Mouse (Mus musculus): ENCODE data around the gene Sf3a2. TPM values are rescaled to one million over a fixed set of nuclear protein-coding genes. Genes with fewer than 3 reads are reported as not detected.
A peak's percentile ranks its signal among the peaks of the same experiment; 100 is the strongest.

Sf3a2 gene
- polyA plus RNA-seq, 1 experiment from 2014 or later = 44.7 TPM

GRCm38 (mm10) chr10:80787517-80787916 lies 10.5 kb upstream of the Sf3a2 start:
- Histone ChIP-seq H3K9me3 (ENCODE audit: control insufficient read depth, low read length) (no peaks in the 10 kb centered on the region), H3K27me3 (replicated peaks; ENCODE audit: control insufficient read depth, insufficient read depth, low read length) (no peaks in the 10 kb centered on the region), H3K4me3 (ENCODE audit: low read length) (no peak overlapping the region), H3K9ac (ENCODE audit: low read depth, low read length) (no peak overlapping the region), H3K27ac (ENCODE audit: low read depth, low read length) (no peak overlapping the region), H3K4me2 (ENCODE audit: low read length) (no peak overlapping the region), H3K4me1 (ENCODE audit: control insufficient read depth, insufficient read depth, low read depth, low read length) (no peaks in the 10 kb centered on the region), H3K36me3 (ENCODE audit: control insufficient read depth, insufficient read depth, low read length) (peaks cover 69% of the 10 kb centered on the region)
- no peak for ATAC-seq
- WGBS = 81% methylated on average over 2 of the region's 2 CpGs

GRCm38 (mm10) chr10:80790761-80791404 lies 7.1 kb upstream of the Sf3a2 start:
- WGBS = 92% methylated on average over 19 of the region's 19 CpGs

DNA sequence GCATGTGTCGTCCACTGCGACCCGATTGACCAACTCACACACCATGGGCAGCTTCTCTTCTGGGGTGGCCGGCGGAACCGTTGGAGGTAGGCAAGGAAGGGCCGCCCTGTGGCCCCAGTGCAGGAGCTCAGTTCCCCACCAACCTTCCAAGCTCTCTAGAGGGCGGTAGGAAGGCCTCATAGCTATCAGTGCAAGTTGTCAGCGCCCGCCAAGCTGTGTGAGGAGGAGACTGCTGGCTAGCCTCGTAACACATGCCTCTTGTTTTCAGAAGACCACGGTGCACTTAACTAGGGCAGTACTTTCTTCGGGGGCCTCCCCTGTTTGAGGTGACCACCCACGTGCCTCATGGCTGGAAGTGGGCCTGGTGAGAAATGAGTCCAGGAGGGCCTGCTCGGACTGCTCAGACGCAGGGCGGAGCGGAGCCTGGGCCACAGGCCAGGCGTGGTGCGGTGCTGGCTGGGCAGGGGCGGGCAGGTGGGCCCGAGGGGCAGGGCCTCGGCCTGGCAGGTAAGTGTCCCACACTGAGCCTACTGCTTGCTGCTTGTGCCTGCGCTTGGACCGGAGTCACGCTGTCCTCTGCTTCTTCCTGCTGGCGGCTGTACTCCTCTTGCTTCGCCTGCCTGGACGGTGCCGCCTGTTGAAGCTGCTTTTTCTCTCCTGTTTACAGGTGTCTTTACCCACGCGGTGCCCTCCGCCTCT lies 6.4 kb upstream of the Sf3a2 start:
- no peaks in the 10 kb centered on the region for H3K27me3 ChIP-seq (replicated peaks; ENCODE audit: control insufficient read depth, insufficient read depth, low read length)
- H3K4me3 ChIP-seq (ENCODE audit: low read length) = no peak overlapping the region
- peaks cover 51% of the 10 kb centered on the region for H3K36me3 ChIP-seq (ENCODE audit: control insufficient read depth, insufficient read depth, low read length)
- H3K9me3 ChIP-seq (ENCODE audit: control insufficient read depth, low read length) = no peaks in the 10 kb centered on the region
- H3K4me1 ChIP-seq (ENCODE audit: control insufficient read depth, insufficient read depth, low read depth, low read length) = peaks cover 7% of the 10 kb centered on the region
- no peak overlapping the region for H3K4me2 ChIP-seq (ENCODE audit: low read length)
- 80% methylated on average over 33 of the region's 33 CpGs for WGBS
- H3K27ac ChIP-seq (ENCODE audit: low read depth, low read length) = no peak overlapping the region
- ATAC-seq = no peak
- H3K9ac ChIP-seq (ENCODE audit: low read depth, low read length) = no peak overlapping the region

More at GRCm38 (mm10) chr10:80790761-80791404, 7.1 kb upstream of the Sf3a2 start:
- peaks cover 56% of the 10 kb centered on the region for H3K36me3 ChIP-seq (ENCODE audit: control insufficient read depth, insufficient read depth, low read length)
- no peak overlapping the region for H3K27ac ChIP-seq (ENCODE audit: low read depth, low read length)
- ATAC-seq = no peak
- no peaks in the 10 kb centered on the region for H3K27me3 ChIP-seq (replicated peaks; ENCODE audit: control insufficient read depth, insufficient read depth, low read length)
- no peak overlapping the region for H3K9ac ChIP-seq (ENCODE audit: low read depth, low read length)
- no peak overlapping the region for H3K4me3 ChIP-seq (ENCODE audit: low read length)
- no peak overlapping the region for H3K4me2 ChIP-seq (ENCODE audit: low read length)
- no peaks in the 10 kb centered on the region for H3K9me3 ChIP-seq (ENCODE audit: control insufficient read depth, low read length)
- H3K4me1 ChIP-seq (ENCODE audit: control insufficient read depth, insufficient read depth, low read depth, low read length) = peaks cover under 1% of the 10 kb centered on the region; the same call in 1 of the 2 replicates

DNA sequence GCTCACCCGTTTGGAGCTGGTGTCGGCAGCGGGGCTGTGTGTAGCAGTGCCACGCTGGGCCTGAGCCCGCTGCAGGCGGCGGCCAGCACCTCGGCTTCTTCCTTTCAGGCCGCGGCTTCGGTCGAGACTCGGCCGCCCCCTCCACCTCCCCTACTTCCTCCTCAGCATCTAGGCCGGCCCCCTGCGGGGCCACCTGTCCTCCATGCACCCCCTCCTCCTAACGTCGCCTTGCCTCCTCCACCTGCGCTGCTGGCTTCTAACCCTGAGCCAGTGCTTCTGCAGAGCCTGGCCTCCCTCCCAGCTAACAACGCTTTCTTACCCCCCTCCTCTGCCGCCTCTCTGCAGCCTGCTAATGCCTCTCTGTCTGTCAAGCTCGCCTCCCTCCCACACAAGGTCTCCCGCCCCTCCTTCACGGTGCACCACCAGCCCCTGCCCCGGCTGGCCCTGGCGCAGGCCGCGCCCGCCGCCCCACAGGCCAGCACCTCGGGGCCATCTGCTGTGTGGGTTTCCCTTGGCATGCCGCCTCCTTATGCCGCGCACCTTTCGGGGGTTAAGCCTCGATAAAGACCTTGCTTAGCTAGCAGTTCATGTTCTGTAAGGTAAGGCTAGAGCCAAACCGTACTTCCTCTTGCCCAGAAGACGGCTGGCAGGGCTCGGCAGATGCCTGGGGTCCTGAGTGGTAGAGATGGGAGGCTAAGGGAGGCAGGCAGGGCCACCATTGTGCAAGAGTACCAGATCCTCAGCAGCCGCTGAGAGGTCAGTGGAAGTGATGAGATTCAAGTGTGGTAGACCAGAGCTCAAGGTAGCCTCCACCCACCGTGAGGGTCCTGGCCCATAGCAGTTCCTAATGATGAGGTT lies 5.6 kb upstream of the Sf3a2 start:
- no peaks in the 10 kb centered on the region for H3K9me3 ChIP-seq (ENCODE audit: control insufficient read depth, low read length)
- no peak overlapping the region for H3K27ac ChIP-seq (ENCODE audit: low read depth, low read length)
- no peak overlapping the region for H3K4me2 ChIP-seq (ENCODE audit: low read length)
- no peak overlapping the region for H3K9ac ChIP-seq (ENCODE audit: low read depth, low read length)
- H3K36me3 ChIP-seq (ENCODE audit: control insufficient read depth, insufficient read depth, low read length) = peaks cover 51% of the 10 kb centered on the region
- WGBS = 68% methylated on average over 41 of the region's 41 CpGs
- H3K4me3 ChIP-seq (ENCODE audit: low read length) = no peak overlapping the region
- H3K27me3 ChIP-seq (replicated peaks; ENCODE audit: control insufficient read depth, insufficient read depth, low read length) = no peaks in the 10 kb centered on the region
- ATAC-seq = peak; percentile 18; the same call in 1 of the 2 replicates
- H3K4me1 ChIP-seq (ENCODE audit: control insufficient read depth, insufficient read depth, low read depth, low read length) = peaks cover 14% of the 10 kb centered on the region

DNA sequence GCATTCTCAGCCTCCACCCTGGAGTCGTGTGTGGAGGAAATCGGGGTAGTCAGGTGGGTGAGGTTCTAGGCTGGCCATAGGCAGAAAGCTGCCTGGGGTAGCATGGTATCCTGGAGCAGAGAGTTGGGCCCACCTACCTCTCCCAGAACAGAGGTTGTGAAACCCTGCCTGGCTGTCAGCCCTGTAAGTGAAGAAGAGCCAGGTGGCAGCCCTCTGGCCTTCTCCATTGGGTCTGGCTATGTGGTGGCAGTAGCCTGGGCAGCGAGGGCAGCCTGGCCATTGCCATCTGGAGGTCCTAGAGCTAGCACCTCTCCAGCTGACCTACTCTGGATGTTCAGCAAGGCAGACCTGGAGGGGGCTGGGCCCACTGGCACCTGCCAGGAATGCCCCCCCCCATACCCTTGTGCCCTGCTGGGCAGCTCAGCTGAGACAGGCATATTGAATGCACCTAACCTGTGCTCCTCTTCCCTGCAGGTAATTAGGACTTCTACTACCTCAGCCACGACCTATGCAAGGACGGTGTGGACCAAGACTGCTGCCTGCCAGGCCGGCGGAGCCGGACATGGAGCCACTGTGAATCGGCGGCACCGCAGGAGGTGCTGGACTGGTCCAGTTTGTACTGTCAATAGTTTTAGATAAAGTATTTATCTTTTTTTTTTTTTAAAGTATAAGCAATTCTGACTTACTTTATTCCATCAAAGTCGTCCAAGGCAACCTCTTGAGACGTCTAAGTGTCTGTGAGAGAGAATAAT lies 4.8 kb upstream of the Sf3a2 start:
- H3K4me1 ChIP-seq (ENCODE audit: control insufficient read depth, insufficient read depth, low read depth, low read length) = peaks cover 14% of the 10 kb centered on the region
- WGBS = 86% methylated on average over 13 of the region's 13 CpGs
- H3K36me3 ChIP-seq (ENCODE audit: control insufficient read depth, insufficient read depth, low read length) = peaks cover 46% of the 10 kb centered on the region
- no peak overlapping the region for H3K4me3 ChIP-seq (ENCODE audit: low read length)
- H3K27me3 ChIP-seq (replicated peaks; ENCODE audit: control insufficient read depth, insufficient read depth, low read length) = no peaks in the 10 kb centered on the region
- no peaks in the 10 kb centered on the region for H3K9me3 ChIP-seq (ENCODE audit: control insufficient read depth, low read length)
- H3K9ac ChIP-seq (ENCODE audit: low read depth, low read length) = no peak overlapping the region
- H3K4me2 ChIP-seq (ENCODE audit: low read length) = no peak overlapping the region
- H3K27ac ChIP-seq (ENCODE audit: low read depth, low read length) = no peak overlapping the region
- ATAC-seq = no peak

DNA sequence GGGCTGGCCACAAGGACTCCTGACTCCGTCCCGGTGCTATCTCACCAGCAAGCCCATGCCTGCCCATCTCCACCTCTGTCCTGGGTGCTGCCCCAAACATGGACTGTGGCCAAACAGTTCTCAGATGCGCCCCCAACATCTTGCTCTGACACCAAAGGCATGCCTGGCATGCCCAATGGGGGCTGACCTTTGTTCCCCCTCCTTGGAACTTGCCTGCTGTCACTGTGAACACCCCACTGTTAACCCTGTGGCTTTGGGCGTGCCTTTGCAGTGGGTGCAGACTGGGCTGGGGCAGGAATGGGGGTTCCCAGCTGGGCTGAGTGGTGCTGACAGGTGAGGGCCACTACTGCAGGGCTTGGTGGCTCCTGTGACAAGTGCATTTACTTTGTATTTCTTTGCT lies 4.2 kb upstream of the Sf3a2 start:
- H3K4me1 ChIP-seq (ENCODE audit: control insufficient read depth, insufficient read depth, low read depth, low read length) = peaks cover 14% of the 10 kb centered on the region
- peaks cover 41% of the 10 kb centered on the region for H3K36me3 ChIP-seq (ENCODE audit: control insufficient read depth, insufficient read depth, low read length)
- H3K9me3 ChIP-seq (ENCODE audit: control insufficient read depth, low read length) = no peaks in the 10 kb centered on the region
- no peak overlapping the region for H3K4me3 ChIP-seq (ENCODE audit: low read length)
- no peaks in the 10 kb centered on the region for H3K27me3 ChIP-seq (replicated peaks; ENCODE audit: control insufficient read depth, insufficient read depth, low read length)
- no peak overlapping the region for H3K9ac ChIP-seq (ENCODE audit: low read depth, low read length)
- H3K27ac ChIP-seq (ENCODE audit: low read depth, low read length) = no peak overlapping the region
- H3K4me2 ChIP-seq (ENCODE audit: low read length) = no peak overlapping the region
- WGBS = 89% methylated on average over 4 of the region's 4 CpGs
- ATAC-seq = no peak

DNA sequence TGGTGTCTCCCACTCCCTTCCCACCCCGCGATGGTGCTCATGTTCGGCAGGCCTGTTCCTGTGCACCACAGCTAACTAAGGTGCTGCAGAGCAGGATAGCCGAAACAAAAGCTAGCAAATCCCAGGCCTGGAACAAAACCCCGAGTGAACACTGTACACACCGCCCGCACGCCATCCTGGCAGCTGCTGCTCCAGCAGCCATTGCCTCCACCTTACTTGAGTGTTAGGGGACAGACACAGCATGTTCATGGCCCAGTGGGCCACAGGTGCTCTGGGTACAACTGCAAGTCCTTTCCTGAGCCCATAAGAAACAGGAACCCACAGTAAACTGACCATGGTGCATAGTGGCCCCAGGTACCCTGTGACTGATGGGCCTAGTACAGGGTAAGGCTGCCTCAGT lies 3.2 kb upstream of the Sf3a2 start:
- 82% methylated on average over 8 of the region's 8 CpGs for WGBS
- no peaks in the 10 kb centered on the region for H3K9me3 ChIP-seq (ENCODE audit: control insufficient read depth, low read length)

GRCm38 (mm10) chr10:80796307-80796848 lies 1.6 kb upstream of the Sf3a2 start:
- Histone ChIP-seq H3K27me3 (replicated peaks; ENCODE audit: control insufficient read depth, insufficient read depth, low read length) (no peaks in the 10 kb centered on the region), H3K9me3 (ENCODE audit: control insufficient read depth, low read length) (no peaks in the 10 kb centered on the region), H3K4me2 (ENCODE audit: low read length) (peak overlapping the region; percentile 94; the same call in 1 of the 2 replicates), H3K27ac (ENCODE audit: low read depth, low read length) (no peak overlapping the region), H3K9ac (ENCODE audit: low read depth, low read length) (0 out of 2 replicates have a peak overlapping the region, but pooled peaks have one; percentile 2), H3K4me1 (ENCODE audit: control insufficient read depth, insufficient read depth, low read depth, low read length) (peaks cover 27% of the 10 kb centered on the region), H3K4me3 (ENCODE audit: low read length) (no peak overlapping the region), H3K36me3 (ENCODE audit: control insufficient read depth, insufficient read depth, low read length) (peaks cover 22% of the 10 kb centered on the region)
- WGBS = 82% methylated on average over 9 of the region's 9 CpGs
- ATAC-seq = no peak

More for the DNA sequence above, 3.2 kb upstream of the Sf3a2 start:
- H3K27ac ChIP-seq (ENCODE audit: low read depth, low read length) = no peak overlapping the region
- no peak overlapping the region for H3K4me3 ChIP-seq (ENCODE audit: low read length)
- no peak overlapping the region for H3K4me2 ChIP-seq (ENCODE audit: low read length)
- no peaks in the 10 kb centered on the region for H3K27me3 ChIP-seq (replicated peaks; ENCODE audit: control insufficient read depth, insufficient read depth, low read length)
- H3K36me3 ChIP-seq (ENCODE audit: control insufficient read depth, insufficient read depth, low read length) = peaks cover 34% of the 10 kb centered on the region
- ATAC-seq = no peak
- peaks cover 20% of the 10 kb centered on the region for H3K4me1 ChIP-seq (ENCODE audit: control insufficient read depth, insufficient read depth, low read depth, low read length)
- H3K9ac ChIP-seq (ENCODE audit: low read depth, low read length) = no peak overlapping the region
